Mouse (Mus musculus) cortical plate, adult 2 months (tissue): Measurements from ENCODE around the gene Bbs10.

Source experiments
- CTCF ChIP-seq: fragments of 200-500 bp; IDR thresholded peaks from 2 replicates; pipeline ENCODE4 v1.5.1; 2011; ENCODE audit warnings: mild to moderate bottlenecking, control low read depth, low read length; ENCODE audit not compliant: insufficient read depth; ENCODE audit errors: extremely low read depth
- POLR2A ChIP-seq: fragments of 200-500 bp; IDR thresholded peaks from 2 replicates; pipeline ENCODE4 v1.6.1; 2011; ENCODE audit warnings: mild to moderate bottlenecking, low read length, control low read depth; ENCODE audit not compliant: insufficient read depth; ENCODE audit errors: extremely low read depth

DNA sequence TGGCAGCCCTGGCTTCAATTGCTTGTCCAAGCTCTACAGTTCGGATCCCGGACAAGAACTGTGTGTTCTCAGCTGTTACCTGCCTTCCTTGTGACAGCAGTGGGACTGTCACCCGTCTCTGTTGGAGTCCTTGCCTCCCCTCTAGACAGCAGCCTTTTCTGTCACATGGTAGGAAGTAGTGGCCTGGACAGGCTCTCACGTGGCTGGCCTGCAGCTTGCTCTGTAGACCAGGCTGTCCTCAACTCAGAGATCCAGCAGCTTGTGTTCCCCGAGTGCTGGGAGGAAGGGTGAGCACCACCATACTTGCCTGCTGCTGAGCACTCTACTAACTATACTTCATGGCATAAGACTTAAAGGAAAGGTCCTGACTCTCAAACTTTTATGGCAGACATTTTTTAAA is 46.8 kb upstream of the Bbs10 start:
- no peak for TF ChIP-seq CTCF
- no peak for TF ChIP-seq POLR2A
